Mouse (Mus musculus): ENCODE measurements around the gene Tomm70a.

Tomm70a gene

DNA sequence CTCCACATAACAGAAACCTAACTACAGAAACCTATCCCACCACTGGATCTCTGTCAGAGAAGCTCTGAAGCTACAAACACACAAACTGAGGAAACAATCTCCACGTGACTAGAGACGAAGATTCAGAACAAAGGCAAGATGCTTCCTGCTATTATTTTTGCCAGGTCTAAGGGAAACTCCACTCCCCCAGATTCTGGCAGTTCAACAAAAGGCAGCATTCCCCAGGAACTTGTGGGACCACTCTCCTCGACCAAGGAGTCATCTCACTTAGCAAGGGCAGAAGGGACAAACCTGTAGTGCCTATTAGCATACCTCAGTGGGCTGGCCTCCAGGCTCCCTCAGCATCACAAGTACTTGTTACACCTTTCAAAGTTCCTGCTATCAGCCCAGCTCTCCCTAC lies 75.8 kb downstream of the Tomm70a start:
- no peak for DNase-seq

Data from cerebellum, postnatal 25 days (tissue).